Mouse (Mus musculus): Measurements from ENCODE around the gene Lrp5.
A peak's percentile ranks its signal among the peaks of the same experiment; 100 is the strongest.
"Not testable (repeated sequence)": the region's sequence is repeated elsewhere in the genome, so short reads cannot be mapped to it uniquely, and the experiment has no call there.

Lrp5 gene

DNA sequence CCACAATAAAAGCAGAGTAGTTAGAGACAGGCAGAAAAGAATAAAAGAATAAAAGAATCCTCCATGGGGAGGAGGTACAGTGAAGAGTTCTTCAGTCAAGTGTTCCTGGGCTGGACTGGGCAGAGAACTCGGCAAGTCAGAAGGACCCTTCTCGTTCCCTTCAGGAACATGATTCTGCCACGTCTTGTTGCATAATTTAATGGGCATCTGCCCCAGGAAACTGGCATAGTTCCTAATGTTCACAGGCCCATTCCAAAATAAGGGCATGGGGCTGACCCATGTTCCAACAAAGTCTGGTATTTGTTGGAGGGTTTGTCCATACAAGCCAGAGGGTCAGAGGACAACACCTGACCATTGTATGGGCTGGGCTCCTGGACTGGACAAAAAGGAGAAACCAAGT, 8.6 kb upstream of the Lrp5 start:
- DNase-seq = no peak

GRCm38 (mm10) chr19:3694476-3694875, 8.1 kb upstream of the Lrp5 start:
- DNase-seq = no peak

DNA sequence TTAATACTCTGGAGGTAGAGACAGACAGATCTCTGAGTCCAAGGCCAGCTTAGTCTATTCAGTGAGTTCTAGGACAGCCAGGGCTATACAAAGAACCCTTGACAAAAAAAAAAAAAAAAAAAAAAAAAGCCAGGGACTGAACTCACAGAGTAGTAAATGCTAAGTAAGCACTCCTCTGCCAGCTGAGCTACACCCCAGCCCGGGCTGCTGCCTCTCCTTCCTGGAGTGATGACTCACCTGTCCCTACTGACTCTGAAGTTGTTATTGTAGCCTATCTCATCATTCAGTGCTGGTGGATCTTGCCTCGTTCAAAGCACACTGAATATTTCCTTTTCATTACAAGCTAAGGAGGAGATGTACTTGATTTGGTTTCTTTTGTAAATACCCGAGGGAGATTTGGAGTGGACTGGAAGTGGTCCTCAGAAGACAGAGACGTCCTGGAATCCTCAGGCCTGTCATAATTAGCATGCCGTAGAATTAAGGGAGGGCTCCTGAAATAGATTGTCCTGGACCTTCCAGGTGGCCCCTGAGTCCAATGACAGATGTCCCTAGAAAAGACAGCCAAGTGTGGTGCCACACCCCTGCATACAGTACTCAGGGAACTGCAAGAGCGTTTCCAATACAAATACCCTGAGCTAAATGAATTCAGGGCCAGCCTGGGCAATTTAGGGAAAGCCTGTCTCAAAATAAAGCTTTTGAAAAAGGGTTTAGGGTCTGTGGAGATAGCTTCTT, 6.2 kb upstream of the Lrp5 start:
- no peak for DNase-seq

- no peak for DNase-seq
Measured at GRCm38 (mm10) chr19:3691337-3691736, 5.0 kb upstream of the Lrp5 start.

DNA sequence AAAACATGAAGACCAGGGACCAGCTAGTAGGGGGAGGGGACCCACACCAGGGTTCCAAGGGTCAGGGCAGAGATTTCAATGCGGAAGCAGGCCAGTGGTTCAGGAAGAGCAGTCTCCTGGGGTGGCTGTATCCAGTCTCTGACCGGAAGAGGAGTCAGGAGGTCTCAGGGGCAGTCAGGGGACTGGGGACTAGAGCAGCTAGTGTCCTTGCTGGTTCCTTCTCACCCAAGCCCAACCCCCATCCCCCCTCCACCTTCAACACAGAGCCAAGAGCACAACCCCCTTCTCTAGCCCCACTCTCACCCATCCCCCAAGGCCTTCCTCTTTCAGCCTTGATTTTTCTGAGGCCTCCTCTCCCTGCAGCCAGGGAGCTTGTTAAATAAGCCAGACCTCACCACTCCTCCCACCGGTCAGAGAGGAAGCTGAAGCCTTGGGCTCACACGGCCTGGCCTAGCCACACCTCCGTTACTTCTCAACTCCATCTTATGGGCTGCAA, 1.4 kb upstream of the Lrp5 start:
- no peak for DNase-seq

DNA sequence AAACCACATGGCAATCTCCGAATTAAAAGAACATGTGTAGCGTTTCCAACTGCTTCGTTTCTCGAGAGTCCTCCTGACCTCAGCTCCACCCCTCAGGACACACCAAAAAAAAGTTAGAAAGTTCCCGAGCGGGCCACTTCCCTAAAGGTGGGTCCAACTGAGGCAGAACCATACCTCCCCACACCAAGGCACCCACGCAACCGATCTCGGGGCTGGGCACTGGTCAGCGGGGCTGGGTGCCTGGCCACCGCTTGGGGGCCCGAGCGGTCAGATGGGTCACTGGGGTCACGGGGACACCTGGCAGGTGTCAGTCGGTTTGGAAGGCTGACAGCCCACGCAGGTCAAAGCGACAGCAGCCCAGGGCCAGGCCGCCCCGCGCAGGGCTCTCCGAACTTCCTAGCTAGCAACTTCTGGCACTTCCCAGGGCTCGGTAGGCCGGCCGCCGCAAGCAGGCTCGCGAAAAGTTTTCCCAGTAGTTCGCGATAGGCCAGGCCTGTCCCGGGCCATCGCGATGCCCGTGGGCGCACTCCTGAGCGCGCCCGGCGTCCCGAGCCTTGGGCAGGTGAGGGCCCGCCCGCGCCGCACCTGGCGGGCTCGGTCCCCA, 651 bp downstream of the Lrp5 start:
- DNase-seq = no peak

- DNase-seq = no peak
Measured at GRCm38 (mm10) chr19:3684957-3685580, 1.3 kb downstream of the Lrp5 start.

DNA sequence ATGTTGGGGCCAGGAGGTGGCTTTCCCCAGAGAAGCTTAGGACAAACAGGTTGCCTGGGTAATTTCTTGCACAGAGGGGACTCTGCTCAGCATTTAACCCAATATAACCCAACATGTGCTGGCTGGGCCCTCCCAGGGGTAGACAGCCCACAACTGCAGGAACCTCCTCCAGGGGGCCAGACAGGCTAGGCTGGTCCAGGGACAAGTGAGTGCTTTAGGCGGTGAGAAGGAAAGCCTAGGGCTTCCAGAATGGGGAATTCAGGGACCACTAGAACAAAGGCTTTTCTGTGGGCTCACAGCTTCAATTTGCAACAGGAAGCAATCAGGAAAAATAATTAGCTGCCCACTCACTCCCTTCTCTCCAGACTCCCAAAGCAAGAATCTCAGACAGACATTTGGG, 1.9 kb downstream of the Lrp5 start:
- DNase-seq = no peak

DNA sequence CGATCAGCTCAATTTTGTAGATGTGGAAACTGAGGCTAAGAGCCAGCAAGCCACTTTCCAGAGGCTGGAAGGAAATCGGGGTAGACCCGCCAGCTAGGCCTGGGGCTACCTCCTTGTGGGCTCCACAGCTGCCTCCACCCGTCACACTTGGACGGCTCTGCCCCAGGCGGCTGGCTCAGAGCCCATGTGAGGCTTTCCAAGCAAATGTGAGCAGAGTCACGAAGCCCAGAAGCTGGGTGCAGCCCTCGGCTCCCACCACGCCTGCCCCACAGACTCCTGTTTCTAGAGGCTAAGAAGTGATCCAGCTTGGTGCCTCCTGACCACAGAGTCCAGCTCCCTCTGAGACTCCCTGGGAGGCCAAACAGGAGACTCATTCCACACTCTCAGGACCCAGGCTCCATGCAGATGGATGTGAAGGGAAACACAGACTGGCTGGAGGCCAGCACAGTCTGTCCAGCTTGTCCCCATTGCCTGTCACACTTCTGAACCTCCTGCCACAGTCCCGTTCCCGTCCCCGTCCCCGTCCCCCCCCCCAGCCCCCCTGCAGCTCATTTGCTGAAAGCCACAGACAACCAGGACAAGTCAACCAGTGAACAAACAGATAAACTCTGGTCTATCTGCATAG, 4.9 kb downstream of the Lrp5 start:
- peak; percentile 62 for DNase-seq

GRCm38 (mm10) chr19:3680732-3681131, 5.6 kb downstream of the Lrp5 start:
- no peak for DNase-seq

DNA sequence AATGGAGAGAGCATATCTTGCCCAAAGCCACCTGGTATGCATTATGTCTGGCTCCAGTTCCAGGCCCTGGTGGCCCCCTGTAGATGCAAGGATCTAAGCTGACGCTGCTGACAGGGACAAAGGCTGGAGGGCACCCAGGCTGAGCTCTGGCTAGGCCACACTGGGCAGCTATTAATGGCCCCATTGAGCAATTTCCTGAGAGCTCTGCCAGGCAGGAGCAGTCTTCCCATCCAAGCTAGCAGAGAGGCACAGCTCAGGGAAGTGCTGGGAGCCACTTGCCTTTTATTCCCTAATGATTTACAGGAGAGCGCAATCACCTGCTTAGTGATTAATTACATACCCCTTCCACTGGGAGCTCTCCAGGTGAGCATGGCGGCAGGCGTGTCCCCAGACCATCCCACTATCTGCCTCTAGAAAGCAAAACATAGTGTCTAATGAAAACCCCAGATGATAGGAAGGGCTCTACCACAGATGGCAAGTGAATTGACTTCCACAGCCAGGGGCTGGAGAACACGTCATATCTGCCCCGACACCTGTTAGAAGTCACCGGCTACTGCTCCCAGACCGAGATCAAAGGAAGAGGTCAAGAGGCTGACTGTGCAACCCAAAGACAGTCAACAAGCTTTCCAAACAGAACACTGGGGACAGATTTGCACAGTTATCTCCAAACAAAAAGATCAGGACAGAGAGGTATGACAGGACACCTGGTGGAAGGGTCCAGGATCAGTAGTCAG, 12.1 kb downstream of the Lrp5 start:
- no peak for DNase-seq

GRCm38 (mm10) chr19:3673149-3673548, 13.2 kb downstream of the Lrp5 start:
- no peak for DNase-seq

- no peak for DNase-seq
Measured at GRCm38 (mm10) chr19:3669100-3669499, 17.3 kb downstream of the Lrp5 start.

GRCm38 (mm10) chr19:3668551-3668950, 17.8 kb downstream of the Lrp5 start:
- no peak for DNase-seq

GRCm38 (mm10) chr19:3667979-3668378, 18.4 kb downstream of the Lrp5 start:
- DNase-seq = no peak

GRCm38 (mm10) chr19:3667155-3667895, 19.0 kb downstream of the Lrp5 start:
- no peak for DNase-seq

- DNase-seq = no peak
Measured at GRCm38 (mm10) chr19:3666632-3667031, 19.7 kb downstream of the Lrp5 start.

GRCm38 (mm10) chr19:3665510-3665909, 20.9 kb downstream of the Lrp5 start:
- DNase-seq = no peak

DNA sequence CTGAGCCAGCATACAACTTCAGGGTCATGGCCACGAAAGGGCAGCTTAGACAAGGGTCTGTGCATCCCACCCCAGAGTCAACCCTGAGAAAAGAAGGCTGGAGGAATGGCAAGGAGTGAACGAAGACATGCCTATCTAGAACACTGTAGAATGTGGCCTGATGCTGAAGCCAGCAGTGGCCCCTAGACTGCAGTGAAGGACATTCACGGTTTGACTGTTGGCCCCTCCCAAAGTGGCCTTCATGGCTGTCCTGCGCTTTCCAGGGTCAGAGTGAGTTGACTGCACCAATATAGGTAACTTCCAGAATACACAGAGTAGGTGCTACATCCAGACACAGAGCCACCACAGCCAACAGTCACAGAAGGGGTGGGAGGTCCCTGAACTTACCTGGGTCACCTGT, 28.4 kb downstream of the Lrp5 start:
- DNase-seq = no peak

GRCm38 (mm10) chr19:3657065-3657464, 29.3 kb downstream of the Lrp5 start:
- not testable (repeated sequence) for DNase-seq

DNA sequence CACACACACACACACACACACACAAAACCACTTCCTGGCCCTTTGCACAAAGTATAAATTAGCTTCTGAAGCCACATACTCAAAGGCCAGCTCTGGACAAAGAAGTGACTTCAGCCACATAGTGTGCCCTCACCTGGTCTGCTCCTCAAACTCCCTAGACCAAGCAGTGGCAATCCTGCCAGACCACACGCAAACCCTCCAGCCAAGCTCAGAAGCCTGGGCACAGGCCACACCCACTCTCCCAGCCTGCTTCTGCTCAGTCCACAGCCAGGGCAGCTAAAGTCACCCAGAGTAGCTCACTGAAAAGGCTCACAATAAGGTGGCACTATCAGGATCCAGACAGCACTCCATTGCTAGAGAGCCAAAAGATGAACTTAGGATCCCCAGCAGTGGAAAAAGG, 30.2 kb downstream of the Lrp5 start:
- DNase-seq = no peak

- no peak for DNase-seq
Measured at GRCm38 (mm10) chr19:3654940-3655339, 31.4 kb downstream of the Lrp5 start.

Data from right cerebral cortex, postnatal 4 days (tissue).